Mouse (Mus musculus) kidney, postnatal 4 days (tissue): ENCODE results near the gene S100a3.

Experiments used
- DNase-seq, 2 experiments: peaks; one replicate each; pipeline ENCODE4 v3.0.0; 2021; ENCODE audit warnings: mixed read lengths in 2 of 2

Gene S100a3

DNA sequence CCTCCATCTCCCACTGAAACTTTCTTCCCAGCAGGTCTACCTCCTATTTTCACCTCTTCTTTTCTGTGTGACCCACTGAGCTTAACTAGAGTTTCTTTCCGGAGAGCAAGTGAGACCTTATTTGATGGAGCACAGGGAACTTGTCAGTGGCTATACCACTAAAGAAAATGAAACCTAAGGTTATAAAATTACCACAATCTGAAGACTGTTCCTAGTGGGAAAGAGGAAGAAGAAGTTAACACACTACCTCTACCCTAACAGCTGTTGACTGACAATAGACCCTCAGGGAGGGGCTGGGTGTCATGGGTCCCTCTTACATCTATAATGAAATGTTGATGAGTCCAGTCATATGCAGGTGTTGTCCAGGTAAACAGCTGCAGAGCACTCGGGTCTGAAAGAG lies 71.6 kb downstream of the S100a3 start:
- no peak for DNase-seq

DNA sequence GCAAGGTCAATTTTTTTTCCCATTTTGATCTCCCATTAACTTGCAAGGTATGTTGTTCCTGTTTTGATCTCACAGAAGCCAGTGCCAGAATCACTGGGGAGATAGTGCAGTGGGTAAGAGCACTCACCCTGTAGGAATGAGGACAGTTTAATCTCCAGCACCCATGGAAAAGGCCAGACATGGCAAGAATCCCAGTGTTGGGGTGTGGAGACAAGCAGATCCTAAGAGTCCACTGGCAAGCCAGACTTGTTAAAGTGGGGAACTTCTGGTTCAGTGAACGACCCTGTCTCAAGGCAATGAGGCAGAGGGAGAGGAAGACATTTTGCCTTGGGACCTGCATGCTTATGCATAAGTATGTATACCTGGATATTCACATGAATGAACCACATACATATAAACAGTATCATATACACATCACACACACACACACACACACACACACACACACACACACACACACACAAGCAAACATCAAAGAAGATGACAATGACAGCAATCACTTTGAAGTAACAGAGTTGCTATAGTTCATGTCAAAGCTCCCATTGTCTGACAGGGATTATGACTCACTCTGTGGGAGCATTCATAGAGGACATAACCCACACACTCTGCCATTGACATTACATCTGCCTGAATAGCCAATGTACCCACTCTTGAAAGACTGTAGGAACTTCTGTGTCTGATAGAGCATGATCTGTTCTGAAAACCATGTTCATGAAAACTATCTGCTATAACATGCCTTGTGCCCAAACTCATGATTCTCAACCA lies 78.3 kb downstream of the S100a3 start:
- no peak for DNase-seq

DNA sequence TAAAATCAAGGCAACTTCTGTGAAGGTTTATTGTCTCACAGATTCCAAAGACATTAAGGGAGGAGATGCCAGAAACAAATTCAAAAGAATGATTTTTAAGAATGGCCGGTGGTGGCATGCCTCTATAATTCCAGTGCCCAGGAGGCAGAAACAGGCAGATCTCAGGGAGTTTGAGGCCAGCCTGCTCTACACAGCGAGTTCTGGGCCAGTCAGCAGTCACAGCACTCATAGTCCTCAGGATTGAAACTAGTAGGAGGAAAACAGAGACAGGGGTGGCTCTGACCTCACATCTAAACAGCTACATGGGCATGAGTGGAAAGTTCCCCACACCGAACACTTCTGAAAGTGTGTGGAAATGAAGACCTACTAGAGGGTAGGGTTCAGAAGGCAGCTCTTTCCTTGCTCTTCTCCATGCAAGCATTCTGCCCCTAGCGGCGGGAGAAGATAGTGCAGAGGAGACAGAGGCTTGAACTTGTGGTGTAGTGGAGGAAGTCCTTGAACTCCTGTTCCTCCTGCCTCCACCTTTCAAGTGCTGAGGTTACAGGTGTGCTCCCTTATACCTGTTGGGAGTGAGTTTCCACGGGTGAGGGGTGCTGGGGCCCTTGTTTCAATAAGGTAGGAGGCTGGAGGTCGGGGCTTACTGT lies 79.3 kb downstream of the S100a3 start:
- DNase-seq = peak; percentile 49 to 52

DNA sequence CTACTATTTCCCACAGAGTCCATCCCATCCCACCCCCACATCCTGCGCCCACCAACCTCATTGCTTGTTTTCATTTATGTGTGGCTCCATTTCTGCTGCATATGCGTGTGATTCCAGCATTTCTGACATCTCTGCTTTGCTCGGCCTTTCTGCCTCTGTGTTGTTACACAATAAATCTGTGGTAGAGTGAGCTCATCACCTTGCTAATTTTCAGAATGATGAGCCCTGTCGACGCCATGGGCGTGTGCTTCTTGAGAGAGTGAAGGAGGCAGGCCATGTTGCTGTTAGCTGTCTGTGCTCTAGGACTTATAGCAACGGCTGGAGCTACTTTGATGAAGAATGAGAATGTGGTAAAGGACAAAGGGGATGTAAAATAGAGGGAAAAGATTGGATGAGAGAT lies 80.6 kb downstream of the S100a3 start:
- no peak for DNase-seq

DNA sequence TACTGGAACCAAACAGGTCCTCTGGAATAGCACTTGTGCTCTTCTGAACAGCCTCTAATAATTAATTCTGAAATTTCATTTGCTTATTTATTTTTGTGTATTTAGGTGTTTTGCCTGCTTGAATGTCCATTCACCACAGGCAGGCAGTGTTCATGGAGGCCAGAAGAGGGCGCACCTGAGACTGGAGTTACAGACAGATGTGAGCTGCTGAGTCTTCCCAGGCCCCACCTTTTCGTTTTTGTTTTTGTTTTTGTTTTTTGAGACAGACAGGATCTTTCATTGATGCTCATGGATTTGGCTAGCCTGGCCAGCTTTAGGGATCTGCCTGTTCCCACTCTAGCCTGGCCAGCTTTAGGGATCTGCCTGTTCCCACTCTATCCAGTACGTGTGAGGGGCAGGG lies 83.8 kb downstream of the S100a3 start:
- DNase-seq = peak; percentile 74 to 77

DNA sequence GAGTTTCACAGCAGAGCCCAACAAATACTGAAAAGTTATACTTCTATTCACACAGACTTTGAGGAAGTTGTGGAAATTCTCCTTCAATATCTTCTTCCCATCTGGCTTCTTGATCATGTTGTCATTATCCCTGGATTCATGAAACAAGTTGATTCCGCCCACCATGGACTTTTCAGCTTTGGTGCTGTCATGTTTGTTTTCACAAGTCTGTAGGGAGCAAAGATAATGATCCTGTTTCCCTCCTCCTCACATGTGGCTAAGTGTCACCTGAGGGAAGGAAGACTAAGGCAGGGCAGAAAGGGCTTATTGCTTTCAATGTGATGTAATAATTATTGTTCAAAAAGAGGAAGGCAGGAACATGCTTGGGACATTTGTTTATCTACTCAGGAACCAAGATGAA lies 86.9 kb downstream of the S100a3 start:
- no peak for DNase-seq

DNA sequence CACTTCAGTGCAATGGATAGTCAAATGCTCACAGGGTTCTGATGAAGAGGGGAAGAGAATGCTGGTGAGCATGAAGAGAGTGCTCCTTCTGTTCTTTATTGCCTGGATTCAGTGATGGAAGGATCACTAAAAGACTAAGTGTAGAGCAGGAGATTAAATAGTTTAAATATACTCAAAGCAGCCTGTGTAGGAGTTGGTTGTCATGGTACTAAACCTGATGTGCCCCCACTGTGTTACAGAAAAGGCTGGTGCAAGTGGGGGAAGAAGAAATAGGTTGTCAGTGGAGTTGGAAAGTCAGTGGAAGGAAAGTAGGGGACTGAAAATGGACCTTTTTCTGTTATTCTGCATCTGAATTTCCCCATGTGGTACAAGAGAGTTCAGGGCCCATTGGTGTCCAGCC lies 88.6 kb downstream of the S100a3 start:
- no peak for DNase-seq

DNA sequence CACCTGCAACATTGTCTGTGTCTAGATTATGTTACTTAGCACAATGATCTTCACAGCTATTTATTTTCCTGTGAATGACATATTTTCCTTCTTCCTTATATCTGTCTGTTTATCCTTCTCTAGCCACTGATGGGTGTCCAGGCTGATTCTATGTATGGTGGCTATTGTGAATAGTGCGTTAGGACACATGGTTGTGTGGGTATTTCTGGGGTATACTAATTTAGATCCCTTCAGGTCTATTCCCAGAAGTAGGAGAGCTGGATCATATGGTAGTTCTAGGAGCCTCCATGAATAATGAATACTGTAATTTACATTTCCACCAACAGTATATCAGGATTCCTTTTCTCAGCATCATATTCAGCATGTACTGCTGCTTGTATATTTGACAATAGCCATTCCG lies 89.5 kb downstream of the S100a3 start:
- DNase-seq = no peak
